Mouse (Mus musculus): ENCODE measurements around the gene Ntf5. TPM values are rescaled to one million over a fixed set of nuclear protein-coding genes. Genes with fewer than 3 reads are reported as not detected.
"Not testable (repeated sequence)": the region's sequence is repeated elsewhere in the genome, so short reads cannot be mapped to it uniquely, and the experiment has no call there.

Gene Ntf5
- polyA plus RNA-seq, 1 experiment from 2014 or later = 0.13 TPM

DNA sequence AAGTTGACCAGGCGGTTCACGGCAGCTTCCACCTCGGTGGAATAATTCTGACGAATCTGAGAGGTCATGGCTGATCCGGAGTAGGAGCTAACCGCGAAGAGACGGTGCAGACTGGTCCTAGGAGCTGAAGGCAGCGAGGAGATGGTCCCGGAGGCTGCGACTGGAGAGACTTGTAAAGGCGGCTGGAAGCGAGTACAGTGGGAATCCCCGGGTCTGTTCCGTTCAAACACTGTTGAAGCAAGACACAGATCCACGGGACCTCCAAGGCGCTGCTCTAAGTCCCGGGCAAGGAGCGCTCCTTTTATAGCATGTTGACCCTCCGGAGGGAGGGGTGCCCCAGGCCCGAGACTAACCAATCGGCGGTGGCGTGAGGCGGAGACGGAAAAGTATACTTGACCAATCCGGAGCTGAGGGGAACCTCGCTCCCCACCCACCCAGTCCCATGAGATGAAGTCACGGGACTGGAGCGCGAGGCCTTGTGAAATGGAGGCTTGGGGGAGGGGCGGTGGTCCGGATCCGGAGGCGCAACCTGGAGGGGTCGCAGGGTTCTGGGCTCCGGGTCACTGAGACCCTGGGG lies 46.2 kb downstream of the Ntf5 start, which contains the start of gene Ftl1:
Gene Ftl1 (minus strand): TSS at position 321 of the 577 bp plus-strand sequence.
- Histone ChIP-seq H3K4me2 (replicated peaks) (peak within 1 kb of the TSS; percentile 92), H3K9ac (peak within 1 kb of the TSS; percentile 82), H3K4me1 (replicated peaks; ENCODE audit: control insufficient read depth, insufficient read depth, low read length) (peaks cover 31% of the 10 kb centered on the region), H3K36me3 (replicated peaks; ENCODE audit: control insufficient read depth, insufficient read depth) (peaks cover 71% of the 10 kb centered on the region), H3K27ac (peak within 1 kb of the TSS; percentile 97), H3K4me3 (replicated peaks; ENCODE audit: low read length) (peak within 1 kb of the TSS; percentile 78)
- H3K9me3 ChIP-seq (ENCODE audit: control insufficient read depth, low read length); H3K27me3 ChIP-seq (ENCODE audit: control insufficient read depth, insufficient read depth, low read length): not testable (repeated sequence)
- ATAC-seq (ENCODE audit: low FRiP score) = peak; percentile 95
- DNase-seq (ENCODE audit: low spot score) = peak; percentile 99
- WGBS = 0% methylated on average over 24 of the region's 37 CpGs

GRCm38 (mm10) chr7:45460377-45460776 lies 46.9 kb downstream of the Ntf5 start:
- Histone ChIP-seq H3K9me3 (ENCODE audit: control insufficient read depth, low read length) (no peaks in the 10 kb centered on the region), H3K4me3 (replicated peaks; ENCODE audit: low read length) (peak overlapping the region; percentile 78), H3K9ac (peak overlapping the region; percentile 49), H3K36me3 (replicated peaks; ENCODE audit: control insufficient read depth, insufficient read depth) (peaks cover 70% of the 10 kb centered on the region), H3K27me3 (ENCODE audit: control insufficient read depth, insufficient read depth, low read length) (no peaks in the 10 kb centered on the region), H3K4me2 (replicated peaks) (peak overlapping the region; percentile 47), H3K4me1 (replicated peaks; ENCODE audit: control insufficient read depth, insufficient read depth, low read length) (peaks cover 36% of the 10 kb centered on the region), H3K27ac (peak overlapping the region; percentile 87)
- 75% methylated on average over 7 of the region's 7 CpGs for WGBS
- ATAC-seq (ENCODE audit: low FRiP score) (no peak), DNase-seq (ENCODE audit: low spot score) (no peak)

DNA sequence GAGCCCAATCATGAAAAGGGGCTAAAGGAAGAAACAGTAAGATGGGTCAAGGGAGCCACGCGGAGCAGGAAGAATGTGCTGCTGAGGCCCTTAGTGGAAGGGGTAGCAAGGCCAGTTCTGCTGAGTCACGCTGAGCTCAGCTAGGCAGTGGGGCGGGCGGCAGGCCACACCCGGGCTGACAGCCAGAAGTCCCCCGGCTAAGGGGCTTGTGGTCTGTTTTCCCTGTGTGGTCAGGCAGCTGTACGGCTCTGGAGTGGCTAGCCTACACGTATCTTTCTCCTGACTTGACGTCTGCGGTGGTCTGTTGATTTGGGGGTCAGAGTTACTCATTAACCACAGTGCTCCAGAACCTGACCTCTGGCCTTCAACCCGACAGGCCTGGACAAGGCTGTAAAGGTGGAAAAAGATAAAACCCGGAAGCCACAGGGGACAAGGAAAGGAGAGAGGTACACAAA lies 47.4 kb downstream of the Ntf5 start:
- Histone ChIP-seq H3K27me3 (ENCODE audit: control insufficient read depth, insufficient read depth, low read length) (no peaks in the 10 kb centered on the region), H3K36me3 (replicated peaks; ENCODE audit: control insufficient read depth, insufficient read depth) (peaks cover 69% of the 10 kb centered on the region), H3K4me1 (replicated peaks; ENCODE audit: control insufficient read depth, insufficient read depth, low read length) (peaks cover 41% of the 10 kb centered on the region), H3K4me2 (replicated peaks) (peak overlapping the region; percentile 47), H3K4me3 (replicated peaks; ENCODE audit: low read length) (0 out of 2 replicates have a peak overlapping the region, but pooled peaks have one; percentile 78), H3K9ac (0 out of 2 replicates have a peak overlapping the region, but pooled peaks have one; percentile 49), H3K27ac (peak overlapping the region; percentile 87), H3K9me3 (ENCODE audit: control insufficient read depth, low read length) (no peaks in the 10 kb centered on the region)
- DNase-seq (ENCODE audit: low spot score) = peak; percentile 63
- no peak for ATAC-seq (ENCODE audit: low FRiP score)
- WGBS = 30% methylated on average over 13 of the region's 13 CpGs

- no peak overlapping the region for H3K4me3 ChIP-seq (replicated peaks; ENCODE audit: low read length)
- peak overlapping the region; percentile 87 for H3K27ac ChIP-seq
- DNase-seq (ENCODE audit: low spot score) = no peak
- no peaks in the 10 kb centered on the region for H3K27me3 ChIP-seq (ENCODE audit: control insufficient read depth, insufficient read depth, low read length)
- H3K36me3 ChIP-seq (replicated peaks; ENCODE audit: control insufficient read depth, insufficient read depth) = peaks cover 66% of the 10 kb centered on the region
- H3K9me3 ChIP-seq (ENCODE audit: control insufficient read depth, low read length) = no peaks in the 10 kb centered on the region
- no peak for ATAC-seq (ENCODE audit: low FRiP score)
- H3K9ac ChIP-seq = 0 out of 2 replicates have a peak overlapping the region, but pooled peaks have one; percentile 49
- no peak overlapping the region for H3K4me2 ChIP-seq (replicated peaks)
- peaks cover 43% of the 10 kb centered on the region for H3K4me1 ChIP-seq (replicated peaks; ENCODE audit: control insufficient read depth, insufficient read depth, low read length)
- 45% methylated on average over 5 of the region's 5 CpGs for WGBS
Measured at GRCm38 (mm10) chr7:45461326-45461725, 47.8 kb downstream of the Ntf5 start.

DNA sequence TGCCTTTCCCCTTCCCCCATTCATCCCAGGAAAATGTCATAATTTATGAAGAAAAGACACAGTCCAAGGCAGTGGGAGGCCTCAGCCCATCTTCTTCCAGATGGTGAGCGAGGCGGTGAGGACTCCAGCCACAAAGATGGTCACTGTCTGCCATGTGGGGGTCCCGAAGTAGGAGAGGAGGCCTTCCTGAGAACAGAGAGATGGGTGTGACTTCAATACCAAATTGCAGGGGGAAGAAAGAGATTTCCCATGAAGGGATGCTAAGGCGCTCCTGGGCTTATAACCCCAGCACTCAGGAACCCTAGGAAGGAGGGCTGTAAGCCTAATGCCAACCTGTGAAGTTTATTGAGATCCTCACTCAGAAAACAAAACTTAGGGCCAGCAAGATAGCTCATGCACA lies 48.3 kb downstream of the Ntf5 start:
- Histone ChIP-seq H3K4me1 (replicated peaks; ENCODE audit: control insufficient read depth, insufficient read depth, low read length) (peaks cover 40% of the 10 kb centered on the region), H3K9me3 (ENCODE audit: control insufficient read depth, low read length) (no peaks in the 10 kb centered on the region), H3K36me3 (replicated peaks; ENCODE audit: control insufficient read depth, insufficient read depth) (peaks cover 61% of the 10 kb centered on the region), H3K9ac (no peak overlapping the region), H3K4me2 (replicated peaks) (no peak overlapping the region), H3K4me3 (replicated peaks; ENCODE audit: low read length) (no peak overlapping the region), H3K27me3 (ENCODE audit: control insufficient read depth, insufficient read depth, low read length) (no peaks in the 10 kb centered on the region), H3K27ac (no peak overlapping the region)
- WGBS = 92% methylated on average over 4 of the region's 4 CpGs
- DNase-seq (ENCODE audit: low spot score) (no peak), ATAC-seq (ENCODE audit: low FRiP score) (no peak)

DNA sequence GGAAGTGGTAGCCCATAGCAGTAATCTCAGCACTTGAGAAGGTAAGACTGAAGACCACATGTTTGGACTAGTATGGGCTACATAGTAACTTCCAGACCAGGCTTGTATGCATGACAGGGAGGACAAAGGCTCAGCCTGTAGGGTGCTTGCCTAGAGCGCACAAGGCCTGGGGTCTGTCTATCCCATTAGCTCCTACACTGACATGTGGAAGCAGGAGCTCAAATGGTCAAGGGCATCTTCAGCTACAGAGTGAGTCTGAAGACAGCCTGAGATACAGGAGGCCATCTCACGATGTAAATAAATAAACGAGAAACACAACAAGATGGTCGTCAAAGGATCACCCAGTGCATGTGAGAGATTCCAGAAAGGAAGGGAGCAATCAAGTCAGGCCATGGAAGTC lies 48.8 kb downstream of the Ntf5 start:
- ATAC-seq (ENCODE audit: low FRiP score) (no peak), DNase-seq (ENCODE audit: low spot score) (no peak)
- Histone ChIP-seq H3K27me3 (ENCODE audit: control insufficient read depth, insufficient read depth, low read length) (no peaks in the 10 kb centered on the region), H3K4me3 (replicated peaks; ENCODE audit: low read length) (no peak overlapping the region), H3K4me2 (replicated peaks) (no peak overlapping the region), H3K9me3 (ENCODE audit: control insufficient read depth, low read length) (no peaks in the 10 kb centered on the region), H3K4me1 (replicated peaks; ENCODE audit: control insufficient read depth, insufficient read depth, low read length) (peaks cover 38% of the 10 kb centered on the region), H3K27ac (no peak overlapping the region), H3K9ac (no peak overlapping the region), H3K36me3 (replicated peaks; ENCODE audit: control insufficient read depth, insufficient read depth) (peaks cover 56% of the 10 kb centered on the region)
- WGBS = 91% methylated on average over 4 of the region's 4 CpGs

DNA sequence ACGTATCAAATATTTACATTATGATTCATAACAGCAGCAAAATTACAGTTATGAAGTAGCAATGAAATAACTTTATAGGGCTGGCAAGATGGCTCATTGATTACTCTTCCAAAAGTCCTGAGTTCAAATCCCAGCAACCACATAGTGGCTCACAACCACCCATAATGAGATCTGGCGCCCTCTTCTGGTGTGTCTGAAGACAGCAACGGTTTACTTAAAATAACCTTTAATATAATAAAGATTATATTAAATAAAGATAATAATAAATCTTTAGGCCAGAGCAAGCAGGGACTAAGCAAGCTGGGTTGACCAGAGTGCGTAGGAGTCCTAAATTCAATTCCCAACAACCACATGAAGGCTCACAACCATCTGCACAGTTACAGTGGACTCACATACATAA lies 49.4 kb downstream of the Ntf5 start:
- WGBS = 81% methylated on average over 4 of the region's 4 CpGs
- DNase-seq (ENCODE audit: low spot score); H3K27me3 ChIP-seq (ENCODE audit: control insufficient read depth, insufficient read depth, low read length); H3K9me3 ChIP-seq (ENCODE audit: control insufficient read depth, low read length); H3K27ac ChIP-seq; H3K9ac ChIP-seq; H3K4me3 ChIP-seq (replicated peaks; ENCODE audit: low read length); ATAC-seq (ENCODE audit: low FRiP score); H3K4me2 ChIP-seq (replicated peaks): not testable (repeated sequence)
- peaks cover 51% of the 10 kb centered on the region for H3K36me3 ChIP-seq (replicated peaks; ENCODE audit: control insufficient read depth, insufficient read depth)
- H3K4me1 ChIP-seq (replicated peaks; ENCODE audit: control insufficient read depth, insufficient read depth, low read length) = peaks cover 33% of the 10 kb centered on the region

- Histone ChIP-seq H3K9me3 (ENCODE audit: control insufficient read depth, low read length) (no peaks in the 10 kb centered on the region), H3K27me3 (ENCODE audit: control insufficient read depth, insufficient read depth, low read length) (no peaks in the 10 kb centered on the region), H3K4me3 (replicated peaks; ENCODE audit: low read length) (no peak overlapping the region), H3K4me1 (replicated peaks; ENCODE audit: control insufficient read depth, insufficient read depth, low read length) (peaks cover 27% of the 10 kb centered on the region), H3K27ac (no peak overlapping the region), H3K4me2 (replicated peaks) (no peak overlapping the region), H3K9ac (no peak overlapping the region), H3K36me3 (replicated peaks; ENCODE audit: control insufficient read depth, insufficient read depth) (peaks cover 43% of the 10 kb centered on the region)
- 95% methylated on average over 7 of the region's 7 CpGs for WGBS
- DNase-seq (ENCODE audit: low spot score) (no peak), ATAC-seq (ENCODE audit: low FRiP score) (no peak)
Measured at GRCm38 (mm10) chr7:45463987-45464778, 50.7 kb downstream of the Ntf5 start.

- Histone ChIP-seq H3K36me3 (replicated peaks; ENCODE audit: control insufficient read depth, insufficient read depth) (peaks cover 43% of the 10 kb centered on the region), H3K4me1 (replicated peaks; ENCODE audit: control insufficient read depth, insufficient read depth, low read length) (peaks cover 27% of the 10 kb centered on the region), H3K9me3 (ENCODE audit: control insufficient read depth, low read length) (no peaks in the 10 kb centered on the region), H3K9ac (peak overlapping the region; percentile 88; the same call in 1 of the 2 replicates), H3K4me3 (replicated peaks; ENCODE audit: low read length) (peak overlapping the region; percentile 86; the same call in 1 of the 2 replicates), H3K27ac (no peak overlapping the region), H3K27me3 (ENCODE audit: control insufficient read depth, insufficient read depth, low read length) (no peaks in the 10 kb centered on the region), H3K4me2 (replicated peaks) (peak overlapping the region; percentile 95)
- ATAC-seq (ENCODE audit: low FRiP score) = no peak
- no peak for DNase-seq (ENCODE audit: low spot score)
- WGBS = 96% methylated on average over 12 of the region's 12 CpGs
Measured at GRCm38 (mm10) chr7:45465112-45465511, 51.6 kb downstream of the Ntf5 start.
